Mouse (Mus musculus) limb, embryonic 11.5 days (tissue): ENCODE results near the gene Npb. TPM values are rescaled to one million over a fixed set of nuclear protein-coding genes. Genes with fewer than 3 reads are reported as not detected.
"Not testable (repeated sequence)": the region's sequence is repeated elsewhere in the genome, so short reads cannot be mapped to it uniquely, and the experiment has no call there.

Experiments used
- ATAC-seq: fragments of 200-750 bp; cut with Nextera tagmentation; 2 replicates; pipeline ENCODE4 v1.8.0; 2017; ENCODE audit warnings: low read depth; ENCODE audit not compliant: insufficient number of reproducible peaks, low FRiP score, low TSS enrichment
- DNase-seq: peaks from one replicate; pipeline ENCODE4 v3.0.0-alpha.2; 2015; ENCODE audit warnings: low spot score
- H3K27ac ChIP-seq: fragments of 300-500 bp; sonication (generic); replicated peaks from 2 replicates; pipeline ENCODE4 v1.5.1; 2014; ENCODE audit warnings: low read depth, mild to moderate bottlenecking, low read length
- H3K27me3 ChIP-seq: fragments of 300-500 bp; sonication (generic); 2 replicates; pipeline ENCODE4 v1.6.1; 2014; ENCODE audit warnings: mild to moderate bottlenecking, low read length, mixed read lengths; ENCODE audit not compliant: control insufficient read depth, insufficient read depth
- H3K36me3 ChIP-seq: fragments of 300-500 bp; sonication (generic); 2 replicates; pipeline ENCODE4 v1.6.1; 2014; ENCODE audit warnings: mild to moderate bottlenecking, low read length, moderate library complexity, mixed read lengths; ENCODE audit not compliant: control insufficient read depth, insufficient read depth
- H3K4me1 ChIP-seq: fragments of 300-500 bp; sonication (generic); 2 replicates; pipeline ENCODE4 v1.6.1; 2014; ENCODE audit warnings: low read length, mixed read lengths; ENCODE audit not compliant: control insufficient read depth, insufficient read depth
- H3K4me2 ChIP-seq: fragments of 300-500 bp; sonication (generic); 2 replicates; pipeline ENCODE4 v1.6.1; 2014; ENCODE audit warnings: low read depth, mild to moderate bottlenecking, moderate library complexity; ENCODE audit not compliant: severe bottlenecking
- H3K4me3 ChIP-seq: fragments of 300-500 bp; sonication (generic); 2 replicates; pipeline ENCODE4 v1.5.1; 2014; ENCODE audit warnings: low read depth, low read length
- H3K9ac ChIP-seq: fragments of 300-500 bp; sonication (generic); 2 replicates; pipeline ENCODE4 v1.6.1; 2014; ENCODE audit warnings: mild to moderate bottlenecking, low read length
- H3K9me3 ChIP-seq: fragments of 300-500 bp; sonication (generic); 2 replicates; pipeline ENCODE4 v1.6.1; 2016; ENCODE audit warnings: low read length; ENCODE audit not compliant: control insufficient read depth
- WGBS: fragments of 180-500 bp; shearing (Covaris S2); extraction: QIAGEN DNeasy Blood & Tissue Kit; methylation state at CpG from one replicate; pipeline ENCODE4 v1.1.7; 2014; 5-methylcytosine and 5-hydroxymethylcytosine counted together
- polyA plus RNA-seq: library from polyadenylated mRNA; unstranded; fragments of >200 nt; fragmentation: Nextera tagmentation; extraction: Ambion mirVana; gene quantifications from 2 replicates; pipeline ENCODE4 v1.2.1, GENCODE M21; 2014

The Npb gene
- 1.4 TPM in 1 of 2 replicates, not detected in the other for polyA plus RNA-seq

GRCm38 (mm10) chr11:120608241-120609034, at the start of gene Npb:
Gene Npb, plus strand, starts transcription at chr11:120608477.
- Histone ChIP-seq H3K4me3 (peak within 1 kb of the TSS; percentile 22), H3K4me1 (peaks cover 6% of the 10 kb centered on the region; the same call in 1 of the 2 replicates), H3K36me3 (peaks cover 10% of the 10 kb centered on the region), H3K9me3 (no peaks in the 10 kb centered on the region), H3K4me2 (peak within 1 kb of the TSS; percentile 56), H3K9ac (peak within 1 kb of the TSS; percentile 52), H3K27ac (no peak within 1 kb of the TSS), H3K27me3 (0 out of 2 replicates have a peak, but pooled peaks cover 10% of the 10 kb centered on the region)
- WGBS, result 4% methylated on average over 45 of the region's 45 CpGs
- DNase-seq, result no peak
- ATAC-seq, result peak; percentile 22; the same call in 1 of the 2 replicates

GRCm38 (mm10) chr11:120558843-120559242, 49.4 kb upstream of the Npb start:
- not testable (repeated sequence) for H3K4me2 ChIP-seq, H3K27me3 ChIP-seq, DNase-seq, ATAC-seq, H3K27ac ChIP-seq, H3K4me3 ChIP-seq, H3K9ac ChIP-seq, H3K9me3 ChIP-seq, H3K4me1 ChIP-seq
- H3K36me3 ChIP-seq, result peaks cover 42% of the 10 kb centered on the region
- 87% methylated on average over 6 of the region's 6 CpGs for WGBS

- no peaks in the 10 kb centered on the region for H3K9me3 ChIP-seq
- H3K4me2 ChIP-seq, result no peak overlapping the region
- no peaks in the 10 kb centered on the region for H3K4me1 ChIP-seq
- DNase-seq (no peak), ATAC-seq (no peak)
- WGBS, result 94% methylated on average over 13 of the region's 13 CpGs
- no peak overlapping the region for H3K9ac ChIP-seq
- peaks cover 58% of the 10 kb centered on the region for H3K36me3 ChIP-seq
- H3K4me3 ChIP-seq, result no peak overlapping the region
- H3K27ac ChIP-seq, result no peak overlapping the region
- no peaks in the 10 kb centered on the region for H3K27me3 ChIP-seq
These were observed 47.1 kb upstream of the Npb start for GRCm38 (mm10) chr11:120560952-120561728.

GRCm38 (mm10) chr11:120562949-120563348, 45.3 kb upstream of the Npb start:
- no peak for DNase-seq
- no peak overlapping the region for H3K4me2 ChIP-seq
- H3K36me3 ChIP-seq, result peaks cover 75% of the 10 kb centered on the region
- no peak for ATAC-seq
- no peak overlapping the region for H3K27ac ChIP-seq
- 96% methylated on average over 13 of the region's 13 CpGs for WGBS
- no peaks in the 10 kb centered on the region for H3K9me3 ChIP-seq
- no peak overlapping the region for H3K9ac ChIP-seq
- H3K4me3 ChIP-seq, result no peak overlapping the region
- H3K4me1 ChIP-seq, result no peaks in the 10 kb centered on the region
- H3K27me3 ChIP-seq, result no peaks in the 10 kb centered on the region

GRCm38 (mm10) chr11:120565114-120565513, 43.2 kb upstream of the Npb start:
- Histone ChIP-seq H3K27me3 (no peaks in the 10 kb centered on the region), H3K27ac (no peak overlapping the region), H3K4me1 (no peaks in the 10 kb centered on the region), H3K9me3 (no peaks in the 10 kb centered on the region), H3K9ac (no peak overlapping the region), H3K4me2 (no peak overlapping the region), H3K36me3 (peaks cover 80% of the 10 kb centered on the region), H3K4me3 (no peak overlapping the region)
- no peak for ATAC-seq
- 87% methylated on average over 9 of the region's 9 CpGs for WGBS
- no peak for DNase-seq

GRCm38 (mm10) chr11:120568324-120568723, 40.0 kb upstream of the Npb start:
- H3K27me3 ChIP-seq, result no peaks in the 10 kb centered on the region
- no peak overlapping the region for H3K9ac ChIP-seq
- H3K4me1 ChIP-seq, result 0 out of 2 replicates have a peak, but pooled peaks cover 4% of the 10 kb centered on the region
- H3K27ac ChIP-seq, result no peak overlapping the region
- H3K4me2 ChIP-seq, result no peak overlapping the region
- no peaks in the 10 kb centered on the region for H3K9me3 ChIP-seq
- WGBS, result 92% methylated on average over 6 of the region's 6 CpGs
- no peak for DNase-seq
- no peak for ATAC-seq
- H3K36me3 ChIP-seq, result peaks cover 63% of the 10 kb centered on the region
- H3K4me3 ChIP-seq, result no peak overlapping the region

GRCm38 (mm10) chr11:120571122-120571521, 37.2 kb upstream of the Npb start:
- peak overlapping the region; percentile 97 for H3K4me3 ChIP-seq
- H3K9me3 ChIP-seq, result no peaks in the 10 kb centered on the region
- H3K4me1 ChIP-seq, result 0 out of 2 replicates have a peak, but pooled peaks cover 4% of the 10 kb centered on the region
- H3K36me3 ChIP-seq, result peaks cover 43% of the 10 kb centered on the region
- H3K4me2 ChIP-seq, result peak overlapping the region; percentile 81
- DNase-seq (no peak), ATAC-seq (no peak)
- no peak overlapping the region for H3K27ac ChIP-seq
- peak overlapping the region; percentile 94; the same call in 1 of the 2 replicates for H3K9ac ChIP-seq
- 75% methylated on average over 3 of the region's 3 CpGs for WGBS
- H3K27me3 ChIP-seq, result no peaks in the 10 kb centered on the region

GRCm38 (mm10) chr11:120571754-120572416, 36.4 kb upstream of the Npb start:
- no peak for DNase-seq

More at GRCm38 (mm10) chr11:120571754-120572416, 36.4 kb upstream of the Npb start:
- Histone ChIP-seq H3K36me3 (peaks cover 37% of the 10 kb centered on the region), H3K4me3 (peak overlapping the region; percentile 97), H3K9me3 (no peaks in the 10 kb centered on the region), H3K4me2 (peak overlapping the region; percentile 81), H3K4me1 (0 out of 2 replicates have a peak, but pooled peaks cover 4% of the 10 kb centered on the region), H3K9ac (peak overlapping the region; percentile 94), H3K27me3 (no peaks in the 10 kb centered on the region), H3K27ac (peak overlapping the region; percentile 85; the same call in 1 of the 2 replicates)
- 12% methylated on average over 11 of the region's 11 CpGs for WGBS
- ATAC-seq, result no peak
